Mouse (Mus musculus) forebrain, embryonic 13.5 days (tissue): ENCODE data around the gene Mrps25. TPM values are rescaled to one million over a fixed set of nuclear protein-coding genes. Genes with fewer than 3 reads are reported as not detected.
A peak's percentile ranks its signal among the peaks of the same experiment; 100 is the strongest.

ENCODE experiments used
- ATAC-seq: fragments of 200-750 bp; cut with Nextera tagmentation; 2 replicates; pipeline ENCODE4 v1.8.0; 2017
- H3K27ac ChIP-seq: fragments of 300-500 bp; sonication (generic); 2 replicates; pipeline ENCODE4 v1.5.1; 2015; ENCODE audit warnings: inconsistent platforms, mild to moderate bottlenecking, moderate library complexity
- H3K27me3 ChIP-seq: fragments of 300-500 bp; sonication (generic); 2 replicates; pipeline ENCODE4 v1.6.1; 2015; ENCODE audit warnings: mild to moderate bottlenecking, inconsistent platforms
- H3K36me3 ChIP-seq: fragments of 300-500 bp; sonication (generic); 2 replicates; pipeline ENCODE4 v1.6.1; 2015; ENCODE audit warnings: mild to moderate bottlenecking, inconsistent platforms; ENCODE audit not compliant: poor library complexity, severe bottlenecking
- H3K4me1 ChIP-seq: fragments of 300-500 bp; sonication (generic); 2 replicates; pipeline ENCODE4 v1.6.1; 2015; ENCODE audit warnings: inconsistent platforms
- H3K4me2 ChIP-seq: fragments of 300-500 bp; sonication (generic); 2 replicates; pipeline ENCODE4 v1.6.1; 2015; ENCODE audit warnings: inconsistent platforms, mild to moderate bottlenecking, moderate library complexity
- H3K4me3 ChIP-seq: fragments of 300-500 bp; sonication (generic); 2 replicates; pipeline ENCODE4 v1.5.1; 2015; ENCODE audit warnings: mild to moderate bottlenecking, inconsistent platforms
- H3K9ac ChIP-seq: fragments of 300-500 bp; sonication (generic); 2 replicates; pipeline ENCODE4 v1.6.1; 2015; ENCODE audit warnings: mild to moderate bottlenecking, inconsistent platforms
- H3K9me3 ChIP-seq: fragments of 300-500 bp; sonication (generic); replicated peaks from 2 replicates; pipeline ENCODE4 v1.6.1; 2016; ENCODE audit warnings: inconsistent platforms
- WGBS: fragments of 180-500 bp; shearing (Covaris S2); methylation state at CpG from one replicate; pipeline ENCODE4 v1.1.7; 2015; 5-methylcytosine and 5-hydroxymethylcytosine counted together
- polyA plus RNA-seq: library from polyadenylated mRNA; unstranded; fragments of >200 nt; fragmentation: Nextera tagmentation; extraction: Ambion mirVana; gene quantifications from 2 replicates; pipeline ENCODE4 v1.2.1, GENCODE M21; 2015

Mrps25 gene
- 65.7 and 73.5 TPM in 2 replicates for polyA plus RNA-seq

DNA sequence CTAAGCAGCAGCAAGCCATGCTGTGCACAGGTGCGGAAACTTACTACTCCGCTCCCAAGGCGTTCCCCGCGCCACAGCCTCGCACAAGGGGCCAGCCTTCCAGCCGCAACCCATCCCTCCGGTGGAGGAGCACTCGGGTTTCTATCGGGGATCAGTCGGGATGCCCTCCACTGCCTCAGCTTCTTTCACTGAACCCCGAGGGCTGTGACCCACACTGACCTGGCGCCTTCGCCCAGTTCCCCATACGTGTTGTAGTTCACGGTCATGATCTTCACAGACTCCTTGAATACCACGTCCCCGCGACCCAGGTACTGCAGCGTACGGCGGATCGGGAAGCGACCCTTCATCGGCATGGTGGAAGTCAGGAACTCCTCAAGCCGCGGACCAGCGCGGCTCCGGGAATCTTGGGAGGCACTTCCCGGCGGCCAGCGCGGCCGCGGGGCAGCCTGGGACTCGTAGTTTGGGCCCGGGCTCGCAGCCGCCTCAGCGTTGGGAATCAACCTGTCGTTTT lies at the start of gene Mrps25:
Gene Mrps25, minus strand, starts transcription at position 413 of the 511 bp plus-strand sequence.
- peak; percentile 96 for ATAC-seq
- H3K36me3 ChIP-seq = peaks cover 42% of the 10 kb centered on the region
- no peaks in the 10 kb centered on the region; the same call in 1 of the 2 replicates for H3K9me3 ChIP-seq
- peak within 1 kb of the TSS; percentile 77 for H3K4me2 ChIP-seq
- H3K4me1 ChIP-seq = peaks cover 16% of the 10 kb centered on the region
- H3K27ac ChIP-seq = peak within 1 kb of the TSS; percentile 57; the same call in 1 of the 2 replicates
- H3K4me3 ChIP-seq = peak within 1 kb of the TSS; percentile 77
- peak within 1 kb of the TSS; percentile 83 for H3K9ac ChIP-seq
- H3K27me3 ChIP-seq = no peaks in the 10 kb centered on the region
- under 1% methylated on average over 42 of the region's 42 CpGs for WGBS

DNA sequence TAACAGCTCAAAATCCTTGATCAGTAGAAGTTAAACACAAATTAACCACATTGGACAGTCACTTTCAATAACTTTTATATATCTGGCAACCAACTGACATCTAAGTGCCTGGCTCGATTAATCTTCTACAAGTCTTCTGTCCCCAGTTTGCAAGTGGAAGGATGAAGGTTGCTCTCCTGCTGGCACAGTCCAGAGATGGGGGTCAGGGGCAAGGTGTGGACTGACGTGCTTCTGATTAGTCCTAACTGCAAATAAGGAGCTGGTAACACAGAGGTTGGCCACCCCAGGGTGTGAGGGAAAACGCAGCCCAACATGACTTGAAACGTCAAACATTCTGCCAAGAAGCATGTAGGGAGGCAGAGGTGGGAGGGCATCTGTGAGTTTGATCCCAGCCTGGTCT lies 47.9 kb upstream of the Mrps25 start:
- Histone ChIP-seq H3K4me2 (no peak overlapping the region), H3K36me3 (no peaks in the 10 kb centered on the region), H3K27me3 (no peaks in the 10 kb centered on the region), H3K27ac (no peak overlapping the region), H3K9me3 (no peaks in the 10 kb centered on the region), H3K4me3 (no peak overlapping the region), H3K9ac (no peak overlapping the region), H3K4me1 (no peaks in the 10 kb centered on the region)
- 76% methylated on average over 4 of the region's 4 CpGs for WGBS
- ATAC-seq = no peak

DNA sequence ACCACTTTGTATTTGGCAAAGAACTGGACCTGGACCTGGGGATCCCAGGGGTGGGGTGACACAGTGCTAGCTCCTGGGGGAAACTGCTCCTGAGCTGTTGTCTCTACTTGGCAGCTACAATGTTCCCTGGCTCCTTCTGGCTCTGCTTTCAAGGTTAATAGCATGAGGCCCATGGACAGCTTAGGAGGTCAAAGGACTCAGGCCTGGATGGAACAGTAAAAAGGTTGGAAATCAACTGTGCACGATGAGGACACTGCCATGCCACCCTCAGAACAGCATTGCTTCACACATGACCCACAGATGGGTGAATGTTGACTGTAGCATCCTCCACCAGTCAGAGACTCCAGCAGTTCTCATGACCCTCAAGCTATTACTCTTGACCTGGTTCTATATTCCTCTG lies 47.5 kb upstream of the Mrps25 start:
- 83% methylated on average over 1 of the region's 1 CpGs for WGBS
- H3K4me1 ChIP-seq = no peaks in the 10 kb centered on the region
- H3K9me3 ChIP-seq = no peaks in the 10 kb centered on the region
- H3K4me2 ChIP-seq = no peak overlapping the region
- no peak overlapping the region for H3K4me3 ChIP-seq
- no peaks in the 10 kb centered on the region for H3K27me3 ChIP-seq
- no peak for ATAC-seq
- H3K9ac ChIP-seq = no peak overlapping the region
- H3K27ac ChIP-seq = no peak overlapping the region
- no peaks in the 10 kb centered on the region for H3K36me3 ChIP-seq

DNA sequence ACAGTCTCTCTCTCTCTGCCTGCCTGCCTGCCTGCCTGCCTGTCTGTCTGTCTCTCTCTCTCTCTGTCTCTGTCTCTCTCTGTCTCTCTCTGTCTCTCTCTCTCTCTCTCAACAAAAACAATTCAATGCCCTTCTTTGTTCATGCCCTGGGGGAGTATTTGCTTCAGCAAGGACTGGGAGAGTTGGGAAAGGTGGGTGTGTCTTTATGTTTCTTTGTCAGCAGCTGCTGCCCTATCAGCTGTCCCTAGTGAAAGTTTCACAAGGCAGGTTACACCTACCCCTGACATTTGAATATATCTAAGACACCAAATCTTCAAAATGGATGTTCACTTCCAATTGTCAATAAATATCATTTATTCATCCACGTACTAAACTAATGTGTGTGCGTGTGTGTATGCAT lies 45.8 kb upstream of the Mrps25 start:
- Histone ChIP-seq H3K36me3 (no peaks in the 10 kb centered on the region), H3K4me2 (no peak overlapping the region), H3K4me3 (no peak overlapping the region), H3K27ac (no peak overlapping the region), H3K4me1 (no peaks in the 10 kb centered on the region), H3K9me3 (no peaks in the 10 kb centered on the region), H3K27me3 (no peaks in the 10 kb centered on the region), H3K9ac (no peak overlapping the region)
- WGBS = 85% methylated on average over 2 of the region's 2 CpGs
- no peak for ATAC-seq

DNA sequence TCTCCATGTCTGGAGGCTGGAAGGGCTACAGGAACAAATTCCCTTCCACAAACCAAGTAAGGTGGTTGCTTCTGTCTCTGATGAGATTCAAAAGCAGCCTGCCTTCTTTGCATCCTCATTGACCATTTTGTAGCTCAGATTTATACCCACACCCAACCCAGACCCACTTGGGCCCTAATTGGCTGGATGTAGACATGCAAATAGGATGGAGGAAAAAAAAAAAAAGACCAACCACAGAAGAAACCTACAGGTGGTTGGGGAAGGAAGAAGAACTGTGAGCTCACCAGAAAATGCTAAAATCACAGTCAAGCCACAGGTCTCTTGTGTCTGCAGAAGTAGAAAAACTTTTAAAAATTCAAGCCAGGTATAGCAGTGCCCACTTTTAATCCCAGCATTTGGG lies 45.3 kb upstream of the Mrps25 start:
- H3K9me3 ChIP-seq = no peaks in the 10 kb centered on the region
- no peak overlapping the region for H3K4me3 ChIP-seq
- H3K27me3 ChIP-seq = no peaks in the 10 kb centered on the region
- no peak overlapping the region for H3K4me2 ChIP-seq
- no peaks in the 10 kb centered on the region for H3K36me3 ChIP-seq
- no peak overlapping the region for H3K9ac ChIP-seq
- H3K27ac ChIP-seq = no peak overlapping the region
- no peaks in the 10 kb centered on the region for H3K4me1 ChIP-seq
- no peak for ATAC-seq

DNA sequence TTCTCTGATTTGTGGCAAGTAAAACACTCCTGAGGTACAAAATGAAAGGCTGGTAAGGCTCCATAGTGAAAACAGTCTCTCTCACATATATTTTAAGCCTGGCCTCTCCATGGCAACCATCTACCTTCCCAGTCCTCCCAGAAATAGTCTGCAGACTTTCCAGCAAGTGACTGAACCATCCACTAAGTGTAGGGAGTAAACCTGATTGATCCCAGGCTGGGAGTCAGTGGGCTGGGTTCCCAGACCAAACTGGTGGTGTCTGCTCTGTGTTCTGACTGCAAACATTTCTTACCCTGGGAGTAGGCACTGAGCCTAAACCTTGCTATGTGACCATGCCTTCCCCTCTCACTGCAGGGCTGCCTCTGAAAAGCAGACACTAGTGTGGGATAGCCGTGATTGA lies 41.1 kb upstream of the Mrps25 start:
- Histone ChIP-seq H3K4me3 (no peak overlapping the region), H3K4me1 (no peaks in the 10 kb centered on the region), H3K27me3 (no peaks in the 10 kb centered on the region), H3K36me3 (no peaks in the 10 kb centered on the region), H3K27ac (no peak overlapping the region), H3K9ac (no peak overlapping the region), H3K4me2 (no peak overlapping the region), H3K9me3 (no peaks in the 10 kb centered on the region)
- ATAC-seq = no peak
- 90% methylated on average over 1 of the region's 1 CpGs for WGBS

DNA sequence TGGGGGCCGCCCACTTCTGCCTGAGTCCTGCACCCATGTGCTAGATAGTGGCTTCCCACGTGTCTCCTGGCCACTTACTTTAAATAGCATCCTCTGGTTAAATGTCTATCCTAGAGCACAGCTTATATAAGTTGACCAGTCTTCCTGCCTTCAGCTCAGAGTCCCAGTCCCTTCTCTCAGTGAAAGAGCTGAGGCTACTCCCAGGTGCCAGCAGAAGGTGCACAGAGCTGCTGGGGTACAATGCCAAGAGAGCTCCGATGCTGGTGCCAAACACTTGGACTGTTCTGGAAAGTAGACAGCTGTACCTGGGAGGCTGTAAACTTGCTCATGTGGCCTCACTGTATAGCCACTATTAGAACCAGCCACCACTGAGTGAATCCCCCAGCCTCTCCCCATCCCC lies 38.2 kb upstream of the Mrps25 start:
- no peak overlapping the region for H3K27ac ChIP-seq
- no peak overlapping the region for H3K4me3 ChIP-seq
- H3K36me3 ChIP-seq = no peaks in the 10 kb centered on the region
- WGBS = 88% methylated on average over 3 of the region's 3 CpGs
- H3K9me3 ChIP-seq = no peaks in the 10 kb centered on the region
- H3K4me1 ChIP-seq = no peaks in the 10 kb centered on the region
- no peak overlapping the region for H3K4me2 ChIP-seq
- no peak for ATAC-seq
- no peak overlapping the region for H3K9ac ChIP-seq
- 0 out of 2 replicates have a peak, but pooled peaks cover 2% of the 10 kb centered on the region for H3K27me3 ChIP-seq

DNA sequence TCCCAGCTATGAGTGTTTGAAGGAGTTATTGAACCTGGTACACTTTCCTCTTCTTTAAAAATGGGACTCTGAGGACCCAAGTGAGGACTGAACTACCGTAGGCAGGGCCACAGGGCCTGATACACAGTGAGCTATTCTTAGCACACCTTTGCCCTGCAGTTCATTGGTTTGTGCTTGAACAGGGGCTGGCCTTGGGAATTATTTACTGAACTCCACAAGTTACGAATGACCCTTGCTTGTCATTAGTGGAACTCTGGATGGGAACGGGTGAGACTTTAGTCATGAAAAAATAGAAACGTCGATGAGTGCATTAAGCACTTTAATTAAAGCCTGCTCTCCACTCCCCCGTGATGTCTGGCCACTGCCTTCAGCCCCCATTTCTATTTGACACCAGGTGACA lies 37.8 kb upstream of the Mrps25 start:
- ATAC-seq = no peak
- Histone ChIP-seq H3K4me1 (no peaks in the 10 kb centered on the region), H3K36me3 (no peaks in the 10 kb centered on the region), H3K27ac (no peak overlapping the region), H3K27me3 (peaks cover 3% of the 10 kb centered on the region; the same call in 1 of the 2 replicates), H3K9me3 (no peaks in the 10 kb centered on the region), H3K4me2 (no peak overlapping the region), H3K4me3 (no peak overlapping the region), H3K9ac (no peak overlapping the region)
- 89% methylated on average over 6 of the region's 6 CpGs for WGBS

DNA sequence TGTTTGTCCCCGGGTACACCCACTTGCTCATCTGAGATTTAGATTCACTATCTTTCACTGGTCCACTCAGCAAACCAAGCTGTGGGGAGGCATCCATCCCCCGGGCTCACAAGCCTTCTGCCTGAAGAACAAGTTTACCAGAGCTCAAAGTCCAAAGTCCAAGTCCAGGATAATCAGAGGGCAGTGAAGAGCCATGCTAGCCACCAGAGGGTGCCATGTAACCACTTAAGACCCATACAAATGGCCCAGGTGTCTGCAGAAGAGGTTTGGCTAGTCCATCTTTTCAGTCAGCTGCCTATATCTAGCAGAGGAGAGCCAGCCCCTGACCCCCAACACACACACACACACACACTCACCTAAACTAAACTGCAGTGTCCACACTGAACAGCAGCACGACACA lies 35.6 kb upstream of the Mrps25 start:
- Histone ChIP-seq H3K4me1 (no peaks in the 10 kb centered on the region), H3K27me3 (peaks cover 3% of the 10 kb centered on the region; the same call in 1 of the 2 replicates), H3K4me2 (no peak overlapping the region), H3K9ac (no peak overlapping the region), H3K27ac (no peak overlapping the region), H3K36me3 (no peaks in the 10 kb centered on the region), H3K4me3 (no peak overlapping the region), H3K9me3 (no peaks in the 10 kb centered on the region)
- no peak for ATAC-seq
- 48% methylated on average over 3 of the region's 3 CpGs for WGBS

DNA sequence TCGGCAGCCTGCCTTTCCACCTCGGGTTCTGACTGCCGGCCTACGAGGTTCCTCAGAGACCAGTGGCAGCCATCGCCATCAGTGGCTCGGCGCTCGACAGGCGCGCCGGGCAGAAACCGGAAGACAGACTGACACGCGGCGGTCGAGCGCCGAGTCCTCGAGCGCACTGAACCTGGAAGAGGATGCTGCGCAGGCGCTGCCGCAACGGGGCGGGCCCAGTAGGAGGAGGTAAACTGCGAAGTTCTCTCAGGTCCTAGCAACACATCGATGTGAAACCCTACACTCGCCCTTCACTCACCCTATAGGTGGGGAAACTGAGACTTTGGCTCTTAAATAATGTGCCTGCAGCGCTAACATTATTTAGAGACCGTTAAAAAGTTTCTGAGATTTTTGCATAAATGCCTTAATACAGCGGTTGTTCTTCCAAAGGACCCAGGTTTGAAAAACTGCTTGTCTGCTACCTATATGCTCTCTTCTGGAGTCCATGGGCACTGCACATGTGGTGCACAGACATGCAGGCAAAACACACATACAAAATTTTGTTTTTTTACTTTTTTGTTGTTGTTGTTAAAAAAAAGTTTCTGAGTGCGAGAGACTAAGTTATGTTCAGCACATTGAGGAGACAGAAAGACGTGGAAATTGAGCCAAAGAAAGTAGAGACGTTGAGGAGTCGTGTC lies 31.1 kb upstream of the Mrps25 start, which contains the start of gene Rbsn:
Gene Rbsn, minus strand, starts transcription at position 153 of the 677 bp plus-strand sequence.
- ATAC-seq = peak; percentile 99
- H3K9ac ChIP-seq = peak within 1 kb of the TSS; percentile 86
- peak within 1 kb of the TSS; percentile 95 for H3K4me3 ChIP-seq
- H3K4me2 ChIP-seq = peak within 1 kb of the TSS; percentile 98
- peaks cover 5% of the 10 kb centered on the region for H3K36me3 ChIP-seq
- peaks cover 12% of the 10 kb centered on the region for H3K4me1 ChIP-seq
- no peaks in the 10 kb centered on the region for H3K9me3 ChIP-seq
- 10% methylated on average over 35 of the region's 35 CpGs for WGBS
- peak within 1 kb of the TSS; percentile 67 for H3K27ac ChIP-seq
- peaks cover 3% of the 10 kb centered on the region; the same call in 1 of the 2 replicates for H3K27me3 ChIP-seq

DNA sequence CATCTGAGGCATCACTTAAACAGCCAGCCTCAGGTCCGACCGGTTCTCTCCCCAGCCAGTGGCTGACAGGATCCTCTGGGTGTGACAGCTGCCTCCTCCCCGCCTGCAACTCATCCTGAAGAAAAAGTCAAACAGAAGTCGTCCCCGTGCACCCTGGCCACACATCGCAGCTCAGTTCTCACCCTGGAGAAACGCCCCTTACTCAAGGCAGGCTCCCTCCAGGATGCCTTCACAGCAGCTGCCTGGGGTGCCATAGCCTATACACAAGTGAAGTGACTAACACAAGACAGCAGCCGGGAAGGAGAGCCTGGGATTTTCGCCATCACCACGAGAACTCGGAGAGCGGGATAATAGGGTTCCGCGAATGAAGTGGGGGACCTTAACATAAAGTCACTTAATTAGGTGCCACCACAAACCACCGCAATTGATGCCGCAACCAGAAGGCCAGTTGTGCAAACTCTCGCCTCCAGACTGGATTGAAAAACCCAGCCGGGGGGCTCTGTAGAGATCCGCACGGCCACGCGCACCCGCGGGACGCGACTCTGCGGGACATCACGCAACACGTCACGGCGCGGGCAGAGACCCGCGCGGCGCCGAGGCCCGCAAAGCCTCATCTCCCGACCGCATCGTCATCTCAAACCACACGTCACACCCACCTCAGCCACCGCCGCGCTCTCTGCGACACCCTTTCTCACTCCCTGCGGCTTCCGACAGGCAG lies 30.4 kb upstream of the Mrps25 start:
- H3K27ac ChIP-seq = peak overlapping the region; percentile 67
- H3K36me3 ChIP-seq = peaks cover 12% of the 10 kb centered on the region
- peak; percentile 73 for ATAC-seq
- peak overlapping the region; percentile 86 for H3K9ac ChIP-seq
- under 1% methylated on average over 48 of the region's 48 CpGs for WGBS
- no peaks in the 10 kb centered on the region for H3K9me3 ChIP-seq
- peaks cover 12% of the 10 kb centered on the region for H3K4me1 ChIP-seq
- peak overlapping the region; percentile 95 for H3K4me3 ChIP-seq
- H3K4me2 ChIP-seq = peak overlapping the region; percentile 98
- peaks cover 3% of the 10 kb centered on the region; the same call in 1 of the 2 replicates for H3K27me3 ChIP-seq

DNA sequence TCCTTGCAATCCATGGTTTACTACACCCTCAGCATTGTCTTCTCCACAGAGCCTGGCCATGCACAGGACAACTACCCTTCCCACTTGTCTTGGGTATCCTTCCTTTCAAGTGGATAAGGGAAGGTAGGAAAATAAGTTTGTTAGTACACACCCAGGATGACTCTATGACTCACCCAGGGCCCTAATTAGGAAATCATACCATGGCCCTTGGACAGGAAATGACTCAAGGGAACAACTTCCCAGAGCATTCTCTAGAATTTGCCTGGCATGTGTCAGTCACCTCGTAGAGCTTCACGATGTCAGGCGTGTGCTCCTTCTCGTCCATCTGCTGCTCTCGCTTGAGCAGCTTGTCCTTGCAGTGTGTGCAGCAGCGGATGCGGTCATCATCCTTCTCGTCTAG lies 15.6 kb upstream of the Mrps25 start:
- no peaks in the 10 kb centered on the region for H3K4me1 ChIP-seq
- H3K4me3 ChIP-seq = no peak overlapping the region
- H3K9me3 ChIP-seq = no peaks in the 10 kb centered on the region
- no peak overlapping the region for H3K9ac ChIP-seq
- H3K27ac ChIP-seq = no peak overlapping the region
- 98% methylated on average over 8 of the region's 8 CpGs for WGBS
- H3K4me2 ChIP-seq = no peak overlapping the region
- no peaks in the 10 kb centered on the region for H3K27me3 ChIP-seq
- peaks cover 80% of the 10 kb centered on the region for H3K36me3 ChIP-seq
- no peak for ATAC-seq
